Mouse (Mus musculus) C2C12 (cell line): ENCODE measurements around the gene Cavin2. TPM values are rescaled to one million over a fixed set of nuclear protein-coding genes. Genes with fewer than 3 reads are reported as not detected.

Experiments
- H3K27me3 ChIP-seq: one replicate; pipeline ENCODE4 v1.6.1; 2011; ENCODE audit not compliant: control insufficient read depth, insufficient read depth, insufficient read length
- H3K36me3 ChIP-seq: one replicate; pipeline ENCODE4 v1.6.1; 2011; ENCODE audit not compliant: control insufficient read depth, insufficient read depth
- H3K4me3 ChIP-seq: one replicate; pipeline ENCODE4 v1.5.1; 2011; ENCODE audit warnings: mild to moderate bottlenecking, control low read depth; ENCODE audit not compliant: poor library complexity, insufficient read depth, severe bottlenecking
- H3K79me2 ChIP-seq: one replicate; pipeline ENCODE4 v1.6.1; 2011; ENCODE audit not compliant: control insufficient read depth, insufficient read depth
- H3K79me3 ChIP-seq: one replicate; pipeline ENCODE4 v1.6.1; 2011; ENCODE audit warnings: low read depth, control low read depth
- H3ac ChIP-seq: one replicate; pipeline ENCODE3; 2011; ENCODE audit warnings: low read depth; ENCODE audit not compliant: control insufficient read depth, insufficient read length
- CEBPB ChIP-seq: IDR thresholded peaks from one replicate; pipeline ENCODE4 v1.6.1; 2011; ENCODE audit warnings: low read depth, mild to moderate bottlenecking, control low read depth, moderate library complexity
- CTCF ChIP-seq: IDR thresholded peaks from one replicate; pipeline ENCODE4 v1.5.1; 2011; ENCODE audit not compliant: control insufficient read depth, insufficient read depth, insufficient read length
- FOSL1 ChIP-seq: IDR thresholded peaks from one replicate; pipeline ENCODE4 v1.8.0; 2011; ENCODE audit warnings: mild to moderate bottlenecking, low read length; ENCODE audit not compliant: poor library complexity, insufficient read depth, severe bottlenecking
- MAX ChIP-seq: IDR thresholded peaks from one replicate; pipeline ENCODE4 v1.6.1; 2011; ENCODE audit warnings: mild to moderate bottlenecking, control low read depth
- MYOD1 ChIP-seq: IDR thresholded peaks from one replicate; pipeline ENCODE4 v1.6.1; 2011; ENCODE audit warnings: low read depth; ENCODE audit not compliant: control insufficient read depth, insufficient read length
- MYOG ChIP-seq: IDR thresholded peaks from one replicate; pipeline ENCODE4 v1.6.1; 2011; ENCODE audit not compliant: control insufficient read depth, insufficient read length; ENCODE audit errors: extremely low read depth
- USF1 ChIP-seq: IDR thresholded peaks from one replicate; pipeline ENCODE4 v1.6.1; 2011; ENCODE audit warnings: low read depth, mild to moderate bottlenecking, control low read depth, moderate library complexity
- polyA plus RNA-seq: library from polyadenylated mRNA; unstranded; fragments of >200 nt; fragmentation: generic; extraction: Trizol; gene quantifications from one replicate; pipeline ENCODE4 v1.2.1, GENCODE M21; 2012; ENCODE audit warnings: missing spikeins

The Cavin2 gene
- polyA plus RNA-seq, 1 experiment: 0.29 TPM

DNA sequence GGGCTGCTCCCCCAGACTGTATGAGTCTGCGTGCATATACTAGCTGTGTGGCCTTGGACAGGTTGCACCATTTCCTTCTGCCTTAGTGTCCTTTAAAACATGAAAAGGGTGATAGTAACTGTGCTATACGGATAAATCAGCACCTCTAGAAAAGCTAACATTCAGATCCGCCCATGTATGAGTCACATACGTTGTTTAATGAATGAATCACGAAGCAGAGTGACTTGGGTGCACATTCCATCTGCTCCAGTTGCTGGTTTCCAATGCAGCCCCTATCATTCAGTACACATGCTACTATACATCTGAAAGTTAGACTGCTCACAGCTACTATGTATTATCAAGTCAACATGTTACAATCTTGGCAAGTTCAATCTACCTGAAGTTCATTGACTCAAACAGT lies 38.6 kb upstream of the Cavin2 start:
- Histone ChIP-seq H3K27me3 (no peaks in the 10 kb centered on the region), H3ac (no peak overlapping the region), H3K79me3 (no peaks in the 10 kb centered on the region), H3K4me3 (no peak overlapping the region), H3K36me3 (no peaks in the 10 kb centered on the region), H3K79me2 (no peaks in the 10 kb centered on the region)
- peak; percentile 86 for TF ChIP-seq FOSL1
- TF ChIP-seq MYOG: no peak
- peak; percentile 32 for TF ChIP-seq CEBPB

DNA sequence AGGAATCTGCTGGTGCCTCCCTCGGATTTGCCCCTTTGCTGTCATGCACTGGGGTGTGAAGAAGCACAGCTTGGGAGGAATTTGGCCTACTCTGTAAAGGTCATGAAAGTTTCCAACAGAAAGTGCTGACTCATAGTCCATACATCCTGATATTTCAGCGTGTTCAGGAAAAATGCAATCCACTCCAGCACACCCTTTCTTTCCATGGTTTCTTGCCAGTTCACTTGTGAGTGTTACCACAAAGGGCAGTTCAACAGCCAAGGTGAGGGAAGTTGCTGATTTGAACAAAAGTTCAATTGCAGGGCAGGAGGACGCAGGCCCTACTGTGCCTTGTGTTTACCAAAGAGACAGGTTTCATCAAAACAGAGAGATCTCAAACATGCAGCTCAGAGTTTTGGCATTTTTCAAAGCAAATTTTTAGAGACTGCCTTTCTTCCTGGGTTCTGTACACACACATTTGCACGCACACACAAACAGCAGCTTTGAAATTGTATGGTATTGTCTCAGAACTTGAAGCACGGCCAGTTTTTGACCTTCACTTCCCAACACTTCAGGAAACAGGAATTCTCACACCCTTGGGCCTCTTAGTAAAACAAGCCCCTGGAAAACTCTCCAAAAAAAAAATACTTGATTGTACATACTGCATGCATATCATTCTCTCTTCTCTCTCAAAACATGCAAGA lies 23.7 kb upstream of the Cavin2 start:
- H3K79me2 ChIP-seq: no peaks in the 10 kb centered on the region
- no peak for TF ChIP-seq USF1
- TF ChIP-seq CEBPB: peak; percentile 4
- no peak for TF ChIP-seq CTCF
- no peak for TF ChIP-seq FOSL1
- TF ChIP-seq MYOD1: no peak
- TF ChIP-seq MYOG: no peak
- TF ChIP-seq MAX: peak; percentile 61
- H3K36me3 ChIP-seq: no peaks in the 10 kb centered on the region
- H3K79me3 ChIP-seq: no peaks in the 10 kb centered on the region
- H3K27me3 ChIP-seq: no peaks in the 10 kb centered on the region
- H3ac ChIP-seq: no peak overlapping the region
- no peak overlapping the region for H3K4me3 ChIP-seq

DNA sequence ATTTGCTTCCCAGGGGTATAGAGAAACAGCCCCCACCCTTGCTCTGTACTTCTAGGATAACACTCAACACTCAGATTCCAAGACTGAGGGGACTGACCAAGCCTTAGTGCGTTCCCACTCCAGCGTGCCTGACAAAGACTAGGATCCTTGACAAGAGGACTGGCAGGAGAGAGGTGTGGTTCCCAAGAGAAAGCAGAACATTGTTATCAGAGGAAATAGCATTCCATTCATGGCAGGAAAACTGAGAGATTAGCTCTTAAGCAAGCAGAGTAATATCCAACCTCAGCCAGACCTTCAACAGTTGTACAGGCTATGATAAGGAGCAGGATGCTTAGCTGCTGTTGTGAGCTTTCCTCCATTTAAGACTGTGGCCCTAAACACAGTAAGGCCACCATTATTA lies 23.0 kb upstream of the Cavin2 start:
- Histone ChIP-seq H3K79me2 (no peaks in the 10 kb centered on the region), H3K27me3 (no peaks in the 10 kb centered on the region), H3ac (no peak overlapping the region), H3K79me3 (no peaks in the 10 kb centered on the region), H3K4me3 (no peak overlapping the region), H3K36me3 (no peaks in the 10 kb centered on the region)
- TF ChIP-seq CTCF (no peak), MYOD1 (no peak), MYOG (no peak), USF1 (no peak), CEBPB (no peak), MAX (no peak), FOSL1 (no peak)

DNA sequence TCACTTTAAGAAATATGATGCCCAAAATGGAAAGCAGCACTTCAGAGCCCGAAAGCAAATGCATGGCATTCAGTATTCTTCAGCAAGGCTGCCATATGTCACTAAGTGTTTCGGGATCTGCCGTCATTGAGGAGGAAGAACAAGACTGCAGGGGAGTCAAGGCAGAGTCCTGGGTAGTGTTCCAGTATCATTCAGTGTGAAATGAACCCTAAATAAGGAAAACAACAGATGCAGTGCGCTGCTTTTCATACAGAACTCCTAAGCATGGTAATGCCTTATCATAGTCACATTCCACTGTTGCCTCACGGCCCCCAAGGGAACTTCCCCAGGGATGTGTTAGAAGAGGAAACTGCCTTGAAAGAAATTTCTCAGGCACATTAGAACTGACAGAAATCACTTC lies 21.8 kb upstream of the Cavin2 start:
- TF ChIP-seq MYOD1 (no peak), MAX (no peak), USF1 (no peak), MYOG (no peak), FOSL1 (no peak), CEBPB (no peak), CTCF (no peak)

DNA sequence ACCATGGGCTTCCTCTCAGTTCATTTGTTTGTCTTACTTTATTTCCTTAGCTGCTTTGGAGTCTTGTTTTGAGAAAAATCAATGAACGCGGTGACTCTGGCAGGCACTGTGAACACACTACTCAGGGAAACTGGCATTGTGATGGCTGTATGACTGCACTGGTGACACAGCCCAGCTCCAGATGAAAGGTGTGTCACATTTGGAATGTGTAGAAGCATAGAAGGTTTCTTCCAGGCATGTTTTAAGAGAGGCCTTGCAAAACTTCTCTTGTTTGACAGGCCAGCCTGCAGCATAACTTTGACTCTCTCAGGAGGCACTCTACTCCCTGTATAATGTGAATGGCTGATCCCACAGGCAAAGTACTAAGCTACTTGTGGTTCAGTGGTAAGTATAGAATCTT lies 20.7 kb upstream of the Cavin2 start:
- no peaks in the 10 kb centered on the region for H3K79me2 ChIP-seq
- H3K79me3 ChIP-seq: no peaks in the 10 kb centered on the region
- no peaks in the 10 kb centered on the region for H3K36me3 ChIP-seq
- no peak overlapping the region for H3ac ChIP-seq
- no peak overlapping the region for H3K4me3 ChIP-seq
- TF ChIP-seq MYOG (no peak), FOSL1 (no peak), MYOD1 (no peak), CEBPB (no peak), MAX (no peak), CTCF (no peak), USF1 (no peak)
- no peaks in the 10 kb centered on the region for H3K27me3 ChIP-seq

More for the DNA sequence above, 21.8 kb upstream of the Cavin2 start:
- no peaks in the 10 kb centered on the region for H3K79me3 ChIP-seq
- H3K27me3 ChIP-seq: no peaks in the 10 kb centered on the region
- no peak overlapping the region for H3K4me3 ChIP-seq
- no peaks in the 10 kb centered on the region for H3K79me2 ChIP-seq
- H3K36me3 ChIP-seq: no peaks in the 10 kb centered on the region
- no peak overlapping the region for H3ac ChIP-seq

DNA sequence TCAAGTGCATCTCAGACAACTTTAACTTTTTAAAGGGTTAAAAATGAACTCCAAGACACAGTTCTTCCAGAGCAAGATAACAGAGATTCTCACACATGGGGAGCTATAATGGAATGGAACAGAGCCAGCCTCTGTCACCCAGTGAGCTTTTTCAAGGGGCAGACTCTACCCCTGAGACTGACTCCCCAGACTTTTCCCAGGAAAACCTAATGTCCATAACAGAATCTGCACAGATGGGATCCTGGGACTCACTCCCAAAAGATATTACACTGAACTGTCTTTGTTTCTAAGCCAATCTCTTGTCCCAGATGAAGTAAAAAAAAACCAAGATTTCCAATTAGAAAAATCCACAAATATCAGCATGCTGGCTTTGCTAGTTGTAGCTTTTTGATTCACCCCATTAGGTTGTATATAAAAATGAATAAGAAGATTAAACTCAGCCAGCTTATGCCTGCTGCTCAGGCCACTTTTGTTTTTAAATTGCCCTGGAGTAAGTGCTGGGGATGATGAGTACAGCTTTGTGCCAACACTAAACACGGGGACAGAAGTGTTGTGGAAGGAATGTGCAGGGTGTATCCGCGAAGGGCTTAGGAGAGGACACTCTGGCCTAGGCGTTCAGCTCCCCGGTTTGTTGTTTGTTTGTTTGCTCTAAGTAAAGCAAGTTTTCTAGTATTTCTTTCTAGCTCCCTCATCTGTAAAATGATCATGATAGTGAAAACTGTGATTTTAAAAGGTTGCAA lies 18.6 kb upstream of the Cavin2 start:
- Histone ChIP-seq H3K4me3 (no peak overlapping the region), H3K79me3 (no peaks in the 10 kb centered on the region), H3K36me3 (no peaks in the 10 kb centered on the region), H3K27me3 (no peaks in the 10 kb centered on the region), H3ac (no peak overlapping the region), H3K79me2 (no peaks in the 10 kb centered on the region)
- TF ChIP-seq MYOD1 (no peak), MAX (no peak), CTCF (no peak), FOSL1 (no peak), MYOG (no peak), CEBPB (no peak), USF1 (no peak)
